ENCODE assay signal across 34 mouse cellular contexts in the genomic region with DNA sequence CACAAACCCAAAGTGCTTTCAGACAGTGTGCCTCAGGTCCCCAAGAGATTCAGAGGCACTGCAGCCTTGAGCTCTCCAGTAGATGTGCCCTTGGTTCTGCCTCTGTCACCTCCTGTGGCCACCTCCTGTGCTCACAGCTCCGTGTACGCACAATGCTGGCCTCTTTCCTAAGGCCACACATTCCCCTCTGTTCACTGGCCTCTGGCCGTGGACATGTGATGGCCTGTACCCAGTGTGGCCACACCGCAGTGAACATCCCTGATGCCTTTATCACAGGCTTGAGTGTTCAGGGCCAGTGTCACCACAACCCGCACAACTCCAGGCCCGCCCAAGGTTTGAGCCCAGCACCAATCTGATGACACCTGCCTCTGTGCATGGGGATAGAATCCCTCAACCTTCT. TPM values are rescaled to one million over a fixed set of nuclear protein-coding genes. Genes with fewer than 3 reads are reported as not detected.
"Had no signal": no experiment of that assay in that cellular context is flagged by ENCODE, and none has a peak within 500 bp of the region (broad histone marks: within the 10 kb centered on the region; RNA-seq: fewer than 3 reads in every experiment).

No protein-coding gene starts in this region.

- H3K27ac ChIP-seq: heart, embryonic 10.5 days; hindbrain, embryonic 10.5 days; hindbrain, embryonic 12.5 days; hindbrain, embryonic 14.5 days; intestine, embryonic 15.5 days; kidney, embryonic 15.5 days; kidney, postnatal 0 days; limb, embryonic 10.5 days; limb, embryonic 12.5 days; liver, embryonic 13.5 days; liver, embryonic 15.5 days had no signal

- H3K4me3 ChIP-seq: heart, embryonic 10.5 days; heart, embryonic 12.5 days; hindbrain, embryonic 10.5 days; hindbrain, embryonic 12.5 days; intestine, embryonic 15.5 days; kidney, embryonic 15.5 days; liver, embryonic 13.5 days; liver, embryonic 15.5 days had no signal

- DNase-seq: gastrocnemius, postnatal 14 days; heart, adult 18-20 months; heart, postnatal 10 days; heart, postnatal 4 days; kidney, adult 18-20 months; kidney, adult 8-10 months; kidney, postnatal 14 days; kidney, postnatal 36 days; layer of hippocampus, adult 9-11 months; layer of hippocampus, postnatal 36 days; liver; liver, embryonic 13.5 days had no signal

RNA-seq across cellular contexts. Expression of a gene that starts 39.0 kb away (rescaled TPM):
- total RNA-seq: gastrocnemius, adult 8-10 months; gastrocnemius, postnatal 14 days; gastrocnemius, postnatal 4 days; granulocyte monocyte progenitor cell, adult 5-6 weeks; heart, adult 18-20 months; heart, adult 8-10 months; heart, postnatal 10 days; heart, postnatal 25 days; heart, postnatal 4 days; layer of hippocampus, adult 18-20 months; layer of hippocampus, postnatal 14 days; layer of hippocampus, postnatal 36 days; left cerebral cortex, adult 18-20 months; left cerebral cortex, adult 8-10 months; left cerebral cortex, postnatal 10 days; left cerebral cortex, postnatal 36 days had no signal
